Mouse (Mus musculus) myocyte (in vitro differentiated cells): ENCODE results near the gene Gm8246. TPM values are rescaled to one million over a fixed set of nuclear protein-coding genes. Genes with fewer than 3 reads are reported as not detected.
"Not testable (repeated sequence)": the region's sequence is repeated elsewhere in the genome, so short reads cannot be mapped to it uniquely, and the experiment has no call there.

Experiments
- H3K27me3 ChIP-seq: one replicate; pipeline ENCODE4 v1.6.1; 2011; ENCODE audit not compliant: control insufficient read depth, insufficient read depth, insufficient read length
- H3K36me3 ChIP-seq: one replicate; pipeline ENCODE4 v1.6.1; 2011; ENCODE audit not compliant: control insufficient read depth, insufficient read depth
- H3K4me2 ChIP-seq: one replicate; pipeline ENCODE4 v1.6.1; 2011; ENCODE audit warnings: low read depth, control low read depth
- H3K4me3 ChIP-seq: one replicate; pipeline ENCODE4 v1.5.1; 2011; ENCODE audit warnings: mild to moderate bottlenecking, control low read depth, moderate library complexity
- H3K79me2 ChIP-seq: one replicate; pipeline ENCODE4 v1.6.1; 2011; ENCODE audit not compliant: control insufficient read depth, insufficient read depth
- H3ac ChIP-seq: one replicate; pipeline ENCODE4 v1.6.1; 2011; ENCODE audit not compliant: control insufficient read depth, insufficient read length
- polyA plus RNA-seq: library from polyadenylated mRNA; unstranded; fragments of >200 nt; fragmentation: generic; extraction: Trizol; gene quantifications from one replicate; pipeline ENCODE4 v1.2.1, GENCODE M21; 2012; ENCODE audit warnings: missing spikeins

Gm8246 gene
- polyA plus RNA-seq = not detected

DNA sequence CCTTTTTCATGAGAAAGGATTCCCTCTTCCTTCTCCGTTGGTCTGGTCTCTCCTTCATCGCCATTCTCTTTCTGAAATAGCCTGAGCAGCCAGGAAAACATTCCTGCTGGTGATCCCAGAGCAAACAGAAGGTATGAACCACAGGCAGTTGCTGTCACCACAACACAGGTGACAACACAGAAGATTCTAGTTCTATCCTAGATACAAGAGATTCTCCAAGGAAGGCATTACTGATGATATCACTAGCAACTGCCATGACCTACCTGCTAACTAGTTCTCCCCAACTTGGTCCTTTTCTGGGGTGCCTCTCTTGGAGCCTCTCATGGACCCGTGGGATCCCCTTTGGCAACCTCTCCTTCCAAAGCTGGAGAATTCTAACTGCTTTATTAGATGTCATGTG is at the start of gene Gm8246:
TSS of gene Gm8246 (minus strand) at position 101 of the 400 bp plus-strand sequence.
- not testable (repeated sequence) for H3K4me2 ChIP-seq, H3K79me2 ChIP-seq, H3K4me3 ChIP-seq, H3K36me3 ChIP-seq, H3K27me3 ChIP-seq, H3ac ChIP-seq

DNA sequence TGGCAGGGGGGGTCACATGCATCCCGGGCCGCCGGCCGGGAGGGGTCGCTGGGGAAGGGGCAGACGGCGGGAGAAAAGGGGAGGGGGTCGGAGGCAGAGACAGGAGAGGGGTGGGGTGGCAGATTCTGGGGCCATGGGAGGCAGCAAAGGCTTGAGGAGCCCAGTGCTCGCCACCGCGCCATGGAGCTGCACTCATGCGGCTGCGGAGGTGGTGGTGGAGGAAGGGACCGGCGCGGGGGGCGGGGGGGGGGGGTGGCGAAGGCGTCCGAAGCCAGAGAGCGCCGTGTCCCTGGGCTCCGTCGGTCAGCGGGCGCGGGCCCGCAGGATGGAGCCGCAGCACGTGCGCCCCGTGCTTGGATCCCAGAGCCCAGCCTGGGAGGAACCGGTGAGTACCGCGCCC is 23.7 kb upstream of the Gm8246 start, which contains the start of gene Gm3488:
TSS of gene Gm3488 (plus strand) at position 301 of the 400 bp plus-strand sequence.
- H3K36me3 ChIP-seq, H3ac ChIP-seq, H3K4me3 ChIP-seq, H3K4me2 ChIP-seq, H3K27me3 ChIP-seq, H3K79me2 ChIP-seq: not testable (repeated sequence)

DNA sequence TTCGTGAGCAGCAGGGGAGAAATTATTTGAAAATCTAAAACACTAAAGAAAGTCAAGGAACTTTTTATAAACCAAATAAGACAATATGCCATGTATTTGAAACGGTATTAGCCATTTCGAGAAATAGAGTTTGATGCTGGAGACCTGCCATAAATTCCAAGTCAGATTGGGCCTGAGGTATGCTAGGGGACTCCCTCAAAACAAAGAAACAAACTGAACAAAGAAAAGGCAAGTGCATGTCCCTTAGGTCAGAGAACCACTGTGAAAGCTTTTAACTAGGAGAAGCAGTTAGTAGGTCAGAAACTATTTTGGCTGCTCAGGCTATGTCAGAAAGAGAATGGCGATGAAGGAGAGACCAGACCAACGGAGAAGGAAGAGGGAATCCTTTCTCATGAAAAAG is 6.3 kb upstream of the Gm8246 start, which contains the start of gene Gm3187:
TSS of gene Gm3187 (plus strand) at position 301 of the 400 bp plus-strand sequence.
- H3K79me2 ChIP-seq, H3K4me2 ChIP-seq, H3K36me3 ChIP-seq, H3K4me3 ChIP-seq, H3K27me3 ChIP-seq, H3ac ChIP-seq: not testable (repeated sequence)

DNA sequence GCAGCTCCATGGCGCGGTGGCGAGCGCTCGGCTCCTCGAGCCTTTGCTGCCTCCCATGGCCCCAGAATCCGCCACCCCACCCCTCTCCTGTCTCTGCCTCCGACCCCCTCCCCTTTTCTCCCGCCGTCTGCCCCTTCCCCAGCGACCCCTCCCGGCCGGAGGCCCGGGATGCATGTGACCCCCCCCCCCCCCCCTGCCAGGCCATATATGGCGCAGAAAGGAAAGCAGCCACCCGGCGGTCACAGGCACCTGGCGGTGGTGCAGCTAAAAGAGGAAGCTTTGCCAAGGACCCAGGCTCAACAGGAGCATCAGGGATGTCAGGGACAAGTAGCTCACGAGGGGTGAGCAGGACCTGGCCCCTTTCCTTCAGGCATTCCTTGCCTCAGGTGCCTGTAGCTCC is 17.2 kb downstream of the Gm8246 start:
- not testable (repeated sequence) for H3K27me3 ChIP-seq, H3K36me3 ChIP-seq, H3ac ChIP-seq, H3K4me3 ChIP-seq, H3K79me2 ChIP-seq, H3K4me2 ChIP-seq

DNA sequence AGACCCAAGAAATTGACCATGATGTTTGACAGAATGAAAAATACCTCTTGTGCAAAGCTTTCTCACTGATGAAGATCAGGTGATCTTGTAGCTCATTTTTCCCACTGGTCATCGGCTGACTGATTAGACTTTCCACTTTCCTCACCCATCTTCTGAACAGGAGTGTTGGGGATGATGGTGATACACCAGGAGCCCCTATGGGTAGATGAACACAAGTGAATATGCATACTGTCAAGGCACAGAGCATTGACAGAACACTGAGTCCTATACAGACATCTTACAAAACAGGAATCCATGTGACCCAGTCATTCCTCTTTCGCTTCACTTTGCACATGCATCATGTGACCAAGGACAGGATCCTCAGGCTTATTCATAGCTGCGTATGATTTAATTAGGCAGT is 22.3 kb downstream of the Gm8246 start, which contains the start of gene Gm3194:
TSS of gene Gm3194 (minus strand) at position 101 of the 400 bp plus-strand sequence.
- not testable (repeated sequence) for H3K27me3 ChIP-seq, H3K79me2 ChIP-seq, H3ac ChIP-seq, H3K4me2 ChIP-seq, H3K36me3 ChIP-seq, H3K4me3 ChIP-seq

Other genes starting within 250 kb of the Gm8246 start
- not detected for gene Gm3526, start 217.2 kb downstream of the Gm8246 start, polyA plus RNA-seq
- not detected for gene Gm3542, start 142.9 kb downstream of the Gm8246 start, polyA plus RNA-seq
- not detected for gene Gm3500, start 88.8 kb downstream of the Gm8246 start, polyA plus RNA-seq
- gene Gm3194, start 22.4 kb downstream of the Gm8246 start, polyA plus RNA-seq = not detected
- not detected for gene Gm3187, start 6.4 kb upstream of the Gm8246 start, polyA plus RNA-seq
- not detected for gene Gm3488, start 23.8 kb upstream of the Gm8246 start, polyA plus RNA-seq
- not detected for gene Gm3532, start 60.7 kb upstream of the Gm8246 start, polyA plus RNA-seq
- gene Gm8265, start 155.2 kb upstream of the Gm8246 start, polyA plus RNA-seq = not detected
- not detected for gene Gm9603, start 209.6 kb upstream of the Gm8246 start, polyA plus RNA-seq